Mouse (Mus musculus) kidney, embryonic 15.5 days (tissue): ENCODE measurements around the gene N4bp2. TPM values are rescaled to one million over a fixed set of nuclear protein-coding genes. Genes with fewer than 3 reads are reported as not detected.

Experiments
- ATAC-seq: fragments of 200-750 bp; cut with Nextera tagmentation; replicated peaks from 2 replicates; pipeline ENCODE4 v1.8.0; 2017; ENCODE audit warnings: moderate TSS enrichment; ENCODE audit not compliant: low FRiP score
- H3K27ac ChIP-seq: fragments of 300-500 bp; sonication (generic); 2 replicates; pipeline ENCODE4 v1.5.1; 2015; ENCODE audit warnings: mild to moderate bottlenecking, inconsistent platforms
- H3K27me3 ChIP-seq: fragments of 300-500 bp; sonication (generic); 2 replicates; pipeline ENCODE4 v1.6.1; 2015; ENCODE audit warnings: inconsistent platforms
- H3K36me3 ChIP-seq: fragments of 300-500 bp; sonication (generic); 2 replicates; pipeline ENCODE4 v1.6.1; 2015; ENCODE audit warnings: inconsistent platforms
- H3K4me1 ChIP-seq: fragments of 300-500 bp; sonication (generic); 2 replicates; pipeline ENCODE4 v1.6.1; 2015; ENCODE audit warnings: inconsistent platforms
- H3K4me2 ChIP-seq: fragments of 300-500 bp; sonication (generic); 2 replicates; pipeline ENCODE4 v1.6.1; 2015; ENCODE audit warnings: moderate library complexity, mild to moderate bottlenecking, inconsistent platforms
- H3K4me3 ChIP-seq: fragments of 300-500 bp; sonication (generic); replicated peaks from 2 replicates; pipeline ENCODE4 v1.5.1; 2015; ENCODE audit warnings: mild to moderate bottlenecking, inconsistent platforms
- H3K9ac ChIP-seq: fragments of 300-500 bp; sonication (generic); 2 replicates; pipeline ENCODE4 v1.6.1; 2015; ENCODE audit warnings: mild to moderate bottlenecking, inconsistent platforms
- H3K9me3 ChIP-seq: fragments of 300-500 bp; sonication (generic); replicated peaks from 2 replicates; pipeline ENCODE4 v1.6.1; 2016; ENCODE audit warnings: inconsistent platforms
- WGBS: fragments of 180-500 bp; shearing (Covaris S2); methylation state at CpG from one replicate; pipeline ENCODE4 v1.1.7; 2015; ENCODE audit warnings: mixed read lengths; 5-methylcytosine and 5-hydroxymethylcytosine counted together
- polyA plus RNA-seq: library from polyadenylated mRNA; unstranded; fragments of >200 nt; fragmentation: Nextera tagmentation; extraction: Ambion mirVana; gene quantifications from 2 replicates; pipeline ENCODE4 v1.2.1, GENCODE M21; 2015

The N4bp2 gene
- polyA plus RNA-seq, 1 experiment from 2014 or later, result 26.5 TPM

DNA sequence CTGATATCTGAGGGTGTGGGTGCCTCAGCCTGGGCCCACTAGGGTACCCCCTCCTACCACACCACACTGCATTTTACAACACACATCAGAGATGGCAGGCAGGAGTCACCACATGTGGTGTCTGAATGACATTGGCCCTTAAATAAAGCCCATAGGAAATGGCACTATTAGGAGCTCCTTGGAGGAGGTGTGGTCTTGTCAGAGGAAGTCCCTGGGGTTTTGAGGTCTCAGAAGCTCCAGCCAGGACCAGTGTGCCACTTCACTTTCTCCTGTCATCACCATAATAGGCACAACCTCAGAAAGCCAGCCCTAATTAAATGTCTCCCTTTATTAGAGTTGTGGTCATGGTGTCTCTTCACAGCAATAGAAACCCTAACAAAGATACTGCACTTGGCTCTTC, 14.4 kb upstream of the N4bp2 start:
- Histone ChIP-seq H3K4me3 (no peak overlapping the region), H3K4me2 (no peak overlapping the region)
- no peak for ATAC-seq

DNA sequence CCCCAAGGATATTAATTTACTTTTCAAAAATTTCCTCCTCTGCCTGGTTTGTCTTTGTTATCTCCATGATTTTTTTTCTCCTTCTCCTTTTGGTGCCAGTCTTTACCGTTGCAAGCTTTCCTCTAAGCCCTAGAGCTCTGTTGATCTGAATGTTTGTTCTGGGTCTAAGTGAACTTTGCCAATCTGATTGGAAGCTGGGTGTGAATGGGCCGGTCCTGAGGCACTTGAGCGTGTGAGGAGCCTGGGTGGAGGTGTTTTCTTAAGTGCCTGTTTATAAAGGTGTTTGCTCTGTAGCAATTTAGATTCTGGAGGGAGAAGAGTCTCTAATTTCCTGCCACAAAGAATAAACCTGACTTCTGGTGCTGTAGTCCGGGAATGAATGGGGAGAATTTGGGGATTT, 11.3 kb upstream of the N4bp2 start:
- Histone ChIP-seq H3K4me3 (no peak overlapping the region), H3K4me1 (0 out of 2 replicates have a peak, but pooled peaks cover 3% of the 10 kb centered on the region), H3K9ac (no peak overlapping the region), H3K27ac (no peak overlapping the region), H3K9me3 (no peaks in the 10 kb centered on the region), H3K27me3 (no peaks in the 10 kb centered on the region), H3K4me2 (no peak overlapping the region), H3K36me3 (no peaks in the 10 kb centered on the region)
- WGBS, result 17% methylated on average over 4 of the region's 4 CpGs
- ATAC-seq, result no peak

More for the DNA sequence above, 14.4 kb upstream of the N4bp2 start:
- no peak overlapping the region for H3K27ac ChIP-seq
- H3K4me1 ChIP-seq, result no peaks in the 10 kb centered on the region
- no peaks in the 10 kb centered on the region for H3K36me3 ChIP-seq
- H3K9ac ChIP-seq, result no peak overlapping the region
- no peaks in the 10 kb centered on the region for H3K9me3 ChIP-seq
- H3K27me3 ChIP-seq, result no peaks in the 10 kb centered on the region

DNA sequence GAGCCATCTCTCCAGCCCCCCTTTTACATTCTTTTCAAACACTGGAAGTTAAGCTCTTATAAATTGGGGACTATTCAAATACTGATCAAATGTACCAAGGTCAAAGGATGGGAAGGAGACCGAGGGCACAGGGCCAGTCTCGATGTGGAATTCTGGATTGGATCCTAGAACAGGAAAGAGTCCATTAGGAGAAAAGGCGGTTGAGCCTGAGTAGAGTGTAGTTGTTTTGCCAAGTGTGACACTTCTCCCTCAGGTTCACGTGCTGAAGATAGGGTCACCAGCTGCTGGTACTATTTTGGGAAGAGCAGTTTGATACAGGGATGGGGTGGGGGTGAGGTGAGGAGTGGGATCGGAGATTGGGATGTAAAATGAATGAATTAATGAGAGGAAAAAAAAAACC, 7.5 kb upstream of the N4bp2 start:
- no peak for ATAC-seq

DNA sequence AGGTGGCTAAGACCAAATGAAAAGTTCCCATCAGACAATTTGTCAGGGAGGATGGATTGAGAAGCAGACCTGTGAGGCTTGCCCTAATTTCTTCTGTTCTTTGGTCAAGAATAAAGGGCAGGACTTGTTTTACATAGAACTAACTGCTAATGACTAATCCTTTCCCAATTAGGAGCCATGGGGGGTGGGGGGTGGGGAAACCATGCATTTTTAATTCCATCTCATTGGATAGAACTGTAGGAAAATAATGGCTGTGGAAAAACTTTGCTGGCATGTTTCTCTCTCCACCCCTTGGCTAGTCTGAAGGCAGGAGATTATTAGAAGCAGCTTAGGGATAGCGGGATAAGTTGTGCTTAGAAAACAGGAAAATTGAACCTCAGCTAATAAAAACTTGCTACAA, 6.2 kb upstream of the N4bp2 start:
- no peak overlapping the region for H3K4me3 ChIP-seq
- WGBS, result 92% methylated on average over 1 of the region's 1 CpGs
- no peaks in the 10 kb centered on the region for H3K27me3 ChIP-seq
- no peak for ATAC-seq
- H3K27ac ChIP-seq, result no peak overlapping the region
- H3K36me3 ChIP-seq, result peaks cover 8% of the 10 kb centered on the region; the same call in 1 of the 2 replicates
- peaks cover 6% of the 10 kb centered on the region; the same call in 1 of the 2 replicates for H3K4me1 ChIP-seq
- no peak overlapping the region for H3K4me2 ChIP-seq
- H3K9me3 ChIP-seq, result no peaks in the 10 kb centered on the region
- H3K9ac ChIP-seq, result no peak overlapping the region

More for the DNA sequence above, 7.5 kb upstream of the N4bp2 start:
- WGBS, result 89% methylated on average over 5 of the region's 5 CpGs
- H3K9me3 ChIP-seq, result no peaks in the 10 kb centered on the region
- H3K4me1 ChIP-seq, result 0 out of 2 replicates have a peak, but pooled peaks cover 3% of the 10 kb centered on the region
- H3K36me3 ChIP-seq, result peaks cover 8% of the 10 kb centered on the region; the same call in 1 of the 2 replicates
- no peak overlapping the region for H3K9ac ChIP-seq
- no peak overlapping the region for H3K4me3 ChIP-seq
- H3K4me2 ChIP-seq, result no peak overlapping the region
- H3K27me3 ChIP-seq, result no peaks in the 10 kb centered on the region
- no peak overlapping the region for H3K27ac ChIP-seq

DNA sequence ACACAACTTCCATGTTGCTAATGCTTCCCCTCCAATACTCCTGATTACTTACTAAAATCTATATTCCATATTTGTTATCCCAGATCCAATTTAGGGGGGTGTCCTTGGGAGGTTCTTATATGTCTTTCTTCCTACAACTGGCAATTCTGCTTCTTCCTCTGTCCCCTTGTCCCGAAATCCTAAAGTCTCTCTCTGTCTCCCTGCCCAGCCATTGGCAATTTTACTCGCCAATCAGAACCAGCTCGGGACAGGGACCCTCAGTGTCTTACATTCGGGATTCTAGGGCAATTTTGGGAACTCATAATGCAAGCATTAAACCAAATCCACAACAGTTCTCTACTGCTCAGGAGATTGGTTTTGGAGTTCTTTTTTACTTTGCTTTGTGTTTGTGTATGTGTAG, 3.3 kb upstream of the N4bp2 start:
- no peaks in the 10 kb centered on the region for H3K27me3 ChIP-seq
- no peak overlapping the region for H3K4me2 ChIP-seq
- WGBS, result 90% methylated on average over 4 of the region's 4 CpGs
- peaks cover 8% of the 10 kb centered on the region; the same call in 1 of the 2 replicates for H3K36me3 ChIP-seq
- peaks cover 4% of the 10 kb centered on the region; the same call in 1 of the 2 replicates for H3K4me1 ChIP-seq
- H3K27ac ChIP-seq, result no peak overlapping the region
- H3K9me3 ChIP-seq, result no peaks in the 10 kb centered on the region
- ATAC-seq, result no peak
- no peak overlapping the region for H3K9ac ChIP-seq
- H3K4me3 ChIP-seq, result no peak overlapping the region

DNA sequence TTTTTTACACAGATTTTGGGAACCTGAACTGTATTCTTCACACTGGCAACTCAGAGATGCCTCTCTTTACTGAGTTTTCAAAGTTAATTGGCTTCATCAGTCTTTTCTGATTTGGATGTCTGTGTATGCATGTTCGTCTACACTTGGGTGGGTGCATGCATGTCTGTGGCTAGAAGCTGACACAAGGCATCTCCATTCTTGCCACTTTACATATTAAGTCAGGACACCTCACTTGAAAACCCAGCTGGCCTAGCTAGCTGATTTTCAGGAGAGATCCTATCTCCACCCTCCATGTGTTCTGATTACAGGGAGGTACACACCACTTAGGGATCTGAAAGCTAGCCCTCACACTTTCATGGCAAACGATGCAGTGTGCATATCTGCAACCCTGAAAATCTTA, 2.7 kb upstream of the N4bp2 start:
- Histone ChIP-seq H3K4me3 (no peak overlapping the region), H3K4me1 (peaks cover 6% of the 10 kb centered on the region), H3K4me2 (no peak overlapping the region), H3K9me3 (no peaks in the 10 kb centered on the region), H3K27me3 (no peaks in the 10 kb centered on the region), H3K27ac (no peak overlapping the region), H3K36me3 (peaks cover 8% of the 10 kb centered on the region; the same call in 1 of the 2 replicates), H3K9ac (no peak overlapping the region)
- 86% methylated on average over 2 of the region's 2 CpGs for WGBS
- ATAC-seq, result no peak

DNA sequence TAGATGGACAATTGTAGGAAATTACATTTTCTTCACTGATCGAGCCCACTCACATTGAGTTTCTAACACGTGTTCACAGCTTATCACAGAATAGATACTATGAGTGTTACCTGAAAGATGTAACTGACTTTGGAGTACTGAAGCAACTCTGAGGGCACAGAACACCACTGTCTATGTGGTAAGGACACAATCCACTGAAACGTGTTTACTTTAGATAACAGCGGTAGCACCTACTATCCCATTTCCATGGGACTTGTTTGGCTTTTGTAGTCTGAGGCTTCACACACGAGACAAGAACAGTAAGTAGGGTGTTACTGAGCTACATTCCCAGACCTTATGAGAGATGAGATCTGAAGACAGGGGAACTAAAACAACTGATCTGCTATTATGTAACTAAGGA, 2.3 kb upstream of the N4bp2 start:
- Histone ChIP-seq H3K27ac (no peak overlapping the region), H3K9me3 (no peaks in the 10 kb centered on the region), H3K4me1 (peaks cover 8% of the 10 kb centered on the region), H3K27me3 (no peaks in the 10 kb centered on the region), H3K4me2 (no peak overlapping the region), H3K36me3 (peaks cover 8% of the 10 kb centered on the region; the same call in 1 of the 2 replicates), H3K4me3 (no peak overlapping the region), H3K9ac (no peak overlapping the region)
- no peak for ATAC-seq
- WGBS, result 82% methylated on average over 5 of the region's 5 CpGs

DNA sequence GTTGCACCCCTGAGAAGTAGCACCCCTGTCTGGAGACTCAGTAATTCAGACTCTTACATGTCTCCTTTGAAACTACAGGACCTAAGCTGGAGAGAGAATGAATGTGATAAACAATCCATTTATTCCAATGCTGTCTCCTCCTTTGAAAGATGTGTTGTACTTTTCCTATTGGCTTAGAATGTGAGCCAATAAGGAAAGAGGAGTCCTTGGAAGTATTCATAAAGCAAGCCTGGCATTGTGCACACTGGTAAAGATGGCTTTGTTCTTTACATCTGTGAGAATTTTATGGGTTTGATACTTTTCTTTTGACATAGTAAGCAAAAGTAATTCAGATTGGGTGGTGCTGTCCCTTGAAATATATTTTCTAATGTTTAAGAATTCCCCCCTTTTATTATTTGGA, 1.4 kb upstream of the N4bp2 start:
- Histone ChIP-seq H3K4me1 (peaks cover 11% of the 10 kb centered on the region), H3K27ac (0 out of 2 replicates have a peak overlapping the region, but pooled peaks have one; percentile 20), H3K4me3 (0 out of 2 replicates have a peak overlapping the region, but pooled peaks have one; percentile 3), H3K36me3 (peaks cover 8% of the 10 kb centered on the region; the same call in 1 of the 2 replicates), H3K9me3 (no peaks in the 10 kb centered on the region), H3K9ac (no peak overlapping the region), H3K27me3 (no peaks in the 10 kb centered on the region), H3K4me2 (peak overlapping the region; percentile 15)
- ATAC-seq, result no peak

DNA sequence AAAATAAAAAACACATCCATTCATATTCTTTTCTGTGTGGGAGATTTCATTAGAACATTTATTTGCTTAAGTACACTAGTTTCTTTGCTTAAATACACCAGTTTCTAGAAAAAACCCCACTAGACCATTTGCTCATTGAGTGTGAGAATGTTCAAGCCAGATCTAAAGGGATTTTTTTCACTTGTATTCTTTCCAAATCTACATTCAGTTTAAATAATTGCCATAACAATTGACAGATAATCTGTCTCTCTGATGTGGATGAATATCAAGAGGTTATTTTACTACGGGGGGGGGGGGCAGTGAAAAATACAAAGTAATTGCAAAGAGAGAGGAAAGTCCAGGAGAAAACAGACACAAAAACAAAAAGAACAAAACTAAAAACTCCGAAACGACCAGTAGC, 635 bp upstream of the N4bp2 start:
- Histone ChIP-seq H3K9ac (peak overlapping the region; percentile 99), H3K27ac (peak overlapping the region; percentile 99), H3K4me2 (peak overlapping the region; percentile 84), H3K27me3 (no peaks in the 10 kb centered on the region), H3K9me3 (no peaks in the 10 kb centered on the region), H3K4me3 (peak overlapping the region; percentile 78), H3K4me1 (peaks cover 11% of the 10 kb centered on the region), H3K36me3 (peaks cover 8% of the 10 kb centered on the region; the same call in 1 of the 2 replicates)
- under 1% methylated on average over 3 of the region's 3 CpGs for WGBS
- no peak for ATAC-seq

DNA sequence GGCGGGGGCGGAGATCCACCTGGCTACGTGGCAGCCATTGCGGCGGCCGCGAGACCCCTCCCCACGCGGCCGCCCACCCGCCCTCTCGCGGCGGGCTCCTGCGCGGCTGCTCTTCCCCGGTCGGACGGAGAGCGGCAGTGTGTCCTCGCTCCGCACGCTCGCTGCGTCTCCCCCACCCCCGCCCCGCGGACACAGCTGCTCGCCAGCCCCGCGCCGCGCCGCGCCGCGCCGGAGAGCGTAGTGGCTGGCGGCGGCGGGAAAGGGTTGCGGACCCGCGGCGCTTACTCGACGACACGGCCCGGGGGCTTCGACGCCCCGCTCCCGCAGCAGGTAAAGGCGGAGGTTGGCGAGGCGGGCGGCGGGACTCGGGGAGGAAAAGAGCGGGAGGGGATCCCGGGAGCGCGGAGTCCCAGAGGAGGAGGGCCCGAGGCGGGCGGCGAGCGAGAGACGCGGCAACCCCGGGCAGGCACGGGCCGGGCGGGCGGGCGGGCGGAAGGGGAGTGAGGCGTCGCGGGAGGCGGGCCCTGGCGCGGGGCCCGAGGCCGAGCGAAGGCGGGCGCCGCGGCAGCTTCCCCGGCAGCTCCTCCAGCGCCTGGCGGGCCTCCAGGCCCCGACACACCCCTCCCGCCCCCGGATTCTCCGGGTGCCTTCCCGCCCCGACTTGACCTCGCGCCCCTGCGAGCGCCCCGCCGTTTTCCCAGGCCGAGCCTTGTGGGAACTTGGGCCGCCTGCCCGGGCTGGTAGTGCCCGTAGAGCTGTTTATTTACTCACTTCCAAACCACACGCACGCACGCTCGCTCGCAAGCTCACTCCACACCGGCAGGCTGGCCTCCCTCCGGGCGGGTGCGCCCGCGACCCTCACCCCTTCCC, 830 bp downstream of the N4bp2 start:
- Histone ChIP-seq H3K9ac (peak overlapping the region; percentile 99), H3K27ac (peak overlapping the region; percentile 99), H3K4me3 (peak overlapping the region; percentile 78), H3K36me3 (peaks cover 8% of the 10 kb centered on the region; the same call in 1 of the 2 replicates), H3K9me3 (no peaks in the 10 kb centered on the region), H3K4me1 (peaks cover 11% of the 10 kb centered on the region), H3K4me2 (peak overlapping the region; percentile 84), H3K27me3 (no peaks in the 10 kb centered on the region)
- WGBS, result under 1% methylated on average over 101 of the region's 121 CpGs
- peak; percentile 90 for ATAC-seq

DNA sequence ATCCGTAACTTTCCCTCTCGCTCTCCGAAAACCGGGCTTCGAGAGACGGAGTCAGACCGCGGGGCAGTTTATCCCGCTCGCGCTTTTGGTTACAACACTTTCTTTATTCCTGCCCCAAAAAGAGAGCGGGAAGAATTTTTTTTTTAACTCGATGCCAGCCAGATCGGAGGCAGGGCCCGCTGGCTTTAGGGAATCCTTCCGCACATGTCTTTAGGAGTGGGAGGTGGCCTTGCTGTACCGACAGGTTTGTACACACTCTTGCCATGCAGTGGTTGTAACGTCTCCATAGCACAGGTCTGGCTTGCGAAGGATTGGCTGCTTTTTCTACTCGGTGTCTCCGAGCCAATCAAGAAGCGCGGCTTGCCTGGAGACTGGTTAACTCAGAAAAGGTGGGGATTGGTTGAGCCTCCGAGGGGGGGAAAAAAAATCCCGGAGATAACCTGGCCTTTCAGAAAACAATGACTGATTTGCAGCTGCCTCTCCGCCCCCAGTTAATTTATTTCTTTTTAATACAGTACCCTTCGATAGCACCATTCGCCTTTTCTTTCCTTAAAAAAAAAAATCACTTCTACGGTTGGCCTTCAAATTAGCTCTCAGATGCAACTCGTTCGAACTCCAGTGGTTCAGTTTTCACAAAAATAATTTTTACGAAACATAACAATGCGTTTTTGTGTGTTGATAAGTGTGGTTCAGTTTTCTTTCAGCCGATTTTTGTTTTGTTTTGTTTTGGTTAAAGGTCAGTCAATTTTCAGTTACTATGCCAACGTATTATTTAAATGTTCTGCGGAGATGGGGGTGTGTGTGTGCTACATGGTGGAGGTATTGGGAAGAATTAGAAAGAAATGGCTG, 1.7 kb downstream of the N4bp2 start:
- Histone ChIP-seq H3K4me2 (peak overlapping the region; percentile 84), H3K9me3 (no peaks in the 10 kb centered on the region), H3K36me3 (peaks cover 6% of the 10 kb centered on the region; the same call in 1 of the 2 replicates), H3K9ac (peak overlapping the region; percentile 99), H3K4me1 (peaks cover 11% of the 10 kb centered on the region), H3K27ac (peak overlapping the region; percentile 99), H3K4me3 (peak overlapping the region; percentile 78), H3K27me3 (no peaks in the 10 kb centered on the region)
- WGBS, result 4% methylated on average over 36 of the region's 36 CpGs
- peak; percentile 91 for ATAC-seq

DNA sequence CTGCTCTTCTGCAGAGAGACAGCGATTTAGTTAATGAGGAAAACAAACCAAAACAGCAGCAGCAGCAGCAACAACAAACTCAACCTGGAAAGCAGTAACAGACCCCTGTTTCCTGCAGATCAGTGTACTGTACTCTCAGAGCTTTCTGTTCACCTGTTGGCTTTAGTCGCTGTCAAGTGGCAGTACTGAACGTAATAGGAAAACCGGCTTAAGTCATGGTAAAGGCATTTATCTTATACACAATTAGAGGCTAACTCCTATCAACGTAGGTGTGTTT, 2.3 kb downstream of the N4bp2 start:
- WGBS, result 54% methylated on average over 5 of the region's 5 CpGs
- H3K4me2 ChIP-seq, result peak overlapping the region; percentile 84
- peak overlapping the region; percentile 99 for H3K9ac ChIP-seq
- no peaks in the 10 kb centered on the region for H3K9me3 ChIP-seq
- peak overlapping the region; percentile 99 for H3K27ac ChIP-seq
- peak overlapping the region; percentile 78 for H3K4me3 ChIP-seq
- H3K27me3 ChIP-seq, result no peaks in the 10 kb centered on the region
- no peak for ATAC-seq
- peaks cover 11% of the 10 kb centered on the region for H3K4me1 ChIP-seq
- peaks cover 1% of the 10 kb centered on the region; the same call in 1 of the 2 replicates for H3K36me3 ChIP-seq
